Mouse (Mus musculus) embryonic facial prominence, embryonic 14.5 days (tissue): ENCODE data around the gene Gm47955. TPM values are rescaled to one million over a fixed set of nuclear protein-coding genes. Genes with fewer than 3 reads are reported as not detected.

Experiments
- ATAC-seq: fragments of 200-750 bp; cut with Nextera tagmentation; 2 replicates; pipeline ENCODE4 v1.8.0; 2017; ENCODE audit warnings: low read depth, moderate number of reproducible peaks, moderate TSS enrichment
- DNase-seq: peaks from one replicate; pipeline ENCODE4 v3.0.0-alpha.2; 2015; ENCODE audit warnings: low spot score
- H3K27ac ChIP-seq: fragments of 300-500 bp; sonication (generic); replicated peaks from 2 replicates; pipeline ENCODE4 v1.5.1; 2014; ENCODE audit warnings: low read depth, mild to moderate bottlenecking, low read length, moderate library complexity
- H3K27me3 ChIP-seq: fragments of 300-500 bp; sonication (generic); replicated peaks from 2 replicates; pipeline ENCODE4 v1.6.1; 2014; ENCODE audit warnings: low read length; ENCODE audit not compliant: control insufficient read depth, insufficient read depth
- H3K36me3 ChIP-seq: fragments of 300-500 bp; sonication (generic); 2 replicates; pipeline ENCODE4 v1.6.1; 2014; ENCODE audit warnings: low read length, mixed read lengths; ENCODE audit not compliant: control insufficient read depth, insufficient read depth
- H3K4me1 ChIP-seq: fragments of 300-500 bp; sonication (generic); 2 replicates; pipeline ENCODE4 v1.6.1; 2014; ENCODE audit warnings: antibody characterized with exemption, low read length; ENCODE audit not compliant: control insufficient read depth, insufficient read depth
- H3K4me2 ChIP-seq: fragments of 300-500 bp; sonication (generic); 2 replicates; pipeline ENCODE4 v1.6.1; 2014; ENCODE audit warnings: low read depth, mild to moderate bottlenecking, low read length, moderate library complexity, mixed read lengths
- H3K4me3 ChIP-seq: fragments of 300-500 bp; sonication (generic); 2 replicates; pipeline ENCODE4 v1.5.1; 2014; ENCODE audit warnings: low read depth, mild to moderate bottlenecking, low read length
- H3K9ac ChIP-seq: fragments of 300-500 bp; sonication (generic); 2 replicates; pipeline ENCODE4 v1.6.1; 2014; ENCODE audit warnings: low read depth, mild to moderate bottlenecking, low read length, moderate library complexity, mixed read lengths
- H3K9me3 ChIP-seq: fragments of 300-500 bp; sonication (generic); 2 replicates; pipeline ENCODE4 v1.6.1; 2016; ENCODE audit warnings: low read length; ENCODE audit not compliant: control insufficient read depth
- WGBS: fragments of 180-500 bp; shearing (Covaris S2); extraction: QIAGEN DNeasy Blood & Tissue Kit; methylation state at CpG from one replicate; pipeline ENCODE4 v1.1.7; 2014; 5-methylcytosine and 5-hydroxymethylcytosine counted together
- polyA plus RNA-seq: library from polyadenylated mRNA; unstranded; fragments of >200 nt; fragmentation: Nextera tagmentation; extraction: Ambion mirVana; gene quantifications from 2 replicates; pipeline ENCODE4 v1.2.1, GENCODE M21; 2014

The Gm47955 gene
- polyA plus RNA-seq, 1 experiment from 2014 or later: not detected

DNA sequence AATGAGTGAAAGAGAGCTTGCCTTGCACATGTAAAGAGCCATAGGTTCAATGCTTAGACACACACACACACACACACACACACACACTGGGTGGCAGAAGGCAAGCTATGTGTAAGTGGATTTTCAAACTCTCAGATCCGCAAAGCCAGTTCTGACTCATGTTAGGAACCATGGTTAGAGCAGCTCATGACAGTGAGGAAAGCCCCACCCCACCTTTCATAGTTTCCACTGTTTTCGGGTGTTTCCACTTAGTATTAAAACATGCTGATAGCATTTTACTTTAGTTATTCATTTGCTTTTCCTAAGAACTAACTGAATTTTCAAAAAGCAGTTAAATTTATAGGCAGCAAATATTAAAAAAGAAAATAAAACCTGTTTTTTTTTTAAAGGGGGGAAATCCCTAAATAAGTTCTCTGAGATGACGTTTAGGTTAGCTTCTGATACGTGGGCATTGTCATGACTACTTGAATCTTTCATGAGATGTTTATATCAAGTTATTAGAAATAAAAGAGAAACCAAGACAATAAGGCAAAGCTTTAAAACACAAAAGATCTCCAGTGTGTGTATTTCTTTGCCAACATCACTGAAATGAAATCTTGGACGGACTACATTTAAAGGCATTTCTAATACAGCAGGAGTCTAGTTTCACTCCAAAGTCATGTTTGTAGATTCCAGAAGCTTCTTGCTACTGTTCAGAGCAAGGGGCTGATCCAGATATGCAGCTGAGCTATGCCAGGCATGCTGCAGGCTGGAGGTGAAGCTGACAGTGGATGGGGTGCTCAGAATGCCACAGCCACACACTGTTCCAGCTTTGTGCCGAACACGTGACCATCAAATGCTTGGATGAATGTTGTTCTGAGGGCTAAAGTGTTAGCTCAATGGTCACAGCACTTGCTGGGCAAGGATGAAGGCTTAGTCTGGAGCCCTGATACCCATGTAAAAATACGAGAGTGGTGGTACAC, 46.4 kb downstream of the Gm47955 start:
- DNase-seq: no peak
- Histone ChIP-seq H3K36me3 (no peaks in the 10 kb centered on the region), H3K4me1 (no peaks in the 10 kb centered on the region), H3K27me3 (no peaks in the 10 kb centered on the region), H3K4me3 (no peak overlapping the region), H3K27ac (no peak overlapping the region), H3K4me2 (no peak overlapping the region), H3K9ac (no peak overlapping the region), H3K9me3 (no peaks in the 10 kb centered on the region)
- 76% methylated on average over 8 of the region's 8 CpGs for WGBS
- no peak for ATAC-seq

DNA sequence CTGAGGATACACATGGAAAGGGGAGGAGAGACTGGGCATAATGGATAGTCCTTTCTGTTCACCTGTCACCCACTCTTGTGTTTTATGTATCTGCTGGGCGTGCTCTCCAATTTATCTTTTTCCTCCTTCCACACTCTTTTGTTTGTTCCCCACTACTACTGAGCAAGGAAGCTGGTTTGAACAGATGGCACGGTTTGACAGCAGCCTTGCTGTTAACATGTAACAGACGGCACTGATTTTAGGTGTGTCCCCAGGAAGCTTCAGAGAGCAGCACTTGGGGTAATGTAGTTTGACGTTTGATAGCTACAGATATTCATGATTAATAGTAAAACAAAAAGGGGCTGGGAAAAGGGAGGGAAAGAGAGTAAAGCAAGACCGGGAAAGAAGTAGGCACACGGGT, 47.4 kb downstream of the Gm47955 start:
- 58% methylated on average over 6 of the region's 6 CpGs for WGBS
- Histone ChIP-seq H3K36me3 (no peaks in the 10 kb centered on the region), H3K27me3 (no peaks in the 10 kb centered on the region), H3K9me3 (no peaks in the 10 kb centered on the region), H3K27ac (no peak overlapping the region), H3K9ac (no peak overlapping the region), H3K4me1 (no peaks in the 10 kb centered on the region), H3K4me3 (no peak overlapping the region), H3K4me2 (no peak overlapping the region)
- ATAC-seq: no peak
- DNase-seq: no peak

Other genes starting within 250 kb of the Gm47955 start
- gene Mff, start 235.4 kb upstream of the Gm47955 start, polyA plus RNA-seq: 216 and 220 TPM in 2 replicates
- gene Tm4sf20, start 191.8 kb upstream of the Gm47955 start, polyA plus RNA-seq: 0.11 TPM in 1 of 2 replicates, not detected in the other
- gene Gm47791, start 189.0 kb upstream of the Gm47955 start, polyA plus RNA-seq: not detected in 2 replicates
- gene Agfg1, start 120.8 kb upstream of the Gm47955 start, polyA plus RNA-seq: 41.9 and 42.4 TPM in 2 replicates
- 0.26 and 0.58 TPM in 2 replicates for gene A030005L19Rik, start 47.0 kb upstream of the Gm47955 start, polyA plus RNA-seq
- gene A030014E15Rik, start 35.4 kb upstream of the Gm47955 start, polyA plus RNA-seq: 0.29 TPM in 1 of 2 replicates, not detected in the other
- not detected in 2 replicates for gene Gm6217, start 28.9 kb upstream of the Gm47955 start, polyA plus RNA-seq
- gene A030003K21Rik, start 16.9 kb upstream of the Gm47955 start, polyA plus RNA-seq: not detected in 2 replicates
- not detected in 2 replicates for gene Gm7544, start 4.3 kb upstream of the Gm47955 start, polyA plus RNA-seq
- not detected in 2 replicates for gene Gm47959, start 40.3 kb downstream of the Gm47955 start, polyA plus RNA-seq
- 0.29 and 0.72 TPM in 2 replicates for gene Slc19a3, start 78.2 kb downstream of the Gm47955 start, polyA plus RNA-seq
- 0.36 TPM in 1 of 2 replicates, not detected in the other for gene Krtap28-10, start 82.2 kb downstream of the Gm47955 start, polyA plus RNA-seq
- not detected in 2 replicates for gene Gm47969, start 84.6 kb downstream of the Gm47955 start, polyA plus RNA-seq
- not detected in 2 replicates for gene A030005K14Rik, start 99.1 kb downstream of the Gm47955 start, polyA plus RNA-seq
- gene Krtap28-13, start 100.6 kb downstream of the Gm47955 start, polyA plus RNA-seq: 0.29 TPM in 1 of 2 replicates, not detected in the other
- 0.47 and 1.1 TPM in 2 replicates for gene Ccl20, start 156.5 kb downstream of the Gm47955 start, polyA plus RNA-seq
- 0.48 and 0.78 TPM in 2 replicates for gene Daw1, start 199.5 kb downstream of the Gm47955 start, polyA plus RNA-seq